Mouse (Mus musculus) left cerebral cortex, postnatal 10 days (tissue): ENCODE results near the gene Plcb2. TPM values are rescaled to one million over a fixed set of nuclear protein-coding genes. Genes with fewer than 3 reads are reported as not detected.

ENCODE experiments used
- DNase-seq, 2 experiments: peaks; one replicate each; pipeline ENCODE4 v3.0.0; 2021 to 2022; ENCODE audit warnings: low spot score in 2 of 2, mixed read lengths in 1 of 2; ENCODE audit errors: extremely low spot score in 1 of 2
- intact Hi-C: fragments of 180-260 bp; cut with DNase I; formaldehyde crosslinking; loops from one replicate; pipeline ENCODE4 v1.15.1; 2025
- total RNA-seq, 2 experiments: library from RNA; stranded (reverse); gene quantifications; 2 replicates each; pipeline ENCODE4 v1.2.3; 2021

The Plcb2 gene
- total RNA-seq, 2 experiments from 2014 or later: 2.2 to 3.3 TPM

GRCm38 (mm10) chr2:118700179-118701062, 27.8 kb downstream of the Plcb2 start:
- intact Hi-C loops: loop anchor here (5.0 kb wide), 2 partner anchors 47 to 182 kb away; partner anchors contain the start of gene Inafm2
- peak in 1 of 2 experiments; percentile 88 for DNase-seq

GRCm38 (mm10) chr2:118697955-118698354, 30.3 kb downstream of the Plcb2 start:
- DNase-seq: no peak
- intact Hi-C loops: loop anchor here (2.0 to 10.0 kb wide), 4 partner anchors 34 to 433 kb away; no protein-coding TSS in a partner anchor

- DNase-seq: no peak
- intact Hi-C loops: loop anchor here (2.0 to 10.0 kb wide), 4 partner anchors 35 to 433 kb away; no protein-coding TSS in a partner anchor
Measured at GRCm38 (mm10) chr2:118697311-118697877, 30.8 kb downstream of the Plcb2 start.

- peak in 1 of 2 experiments; percentile 54 for DNase-seq
- intact Hi-C loops: loop anchor here (2.0 to 10.0 kb wide), 4 partner anchors 36 to 432 kb away; no protein-coding TSS in a partner anchor
Measured at GRCm38 (mm10) chr2:118696451-118697308, 31.6 kb downstream of the Plcb2 start.

- peak; percentile 52 to 57 for DNase-seq
- intact Hi-C loops: loop anchor here (2.0 to 10.0 kb wide), 4 partner anchors 37 to 431 kb away; no protein-coding TSS in a partner anchor
Measured at GRCm38 (mm10) chr2:118695677-118696232, 32.5 kb downstream of the Plcb2 start.

GRCm38 (mm10) chr2:118693370-118693966, 34.8 kb downstream of the Plcb2 start:
- no peak for DNase-seq
- intact Hi-C loops: loop anchor here (10.0 kb wide), 2 partner anchors 209 to 429 kb away; no protein-coding TSS in a partner anchor

- intact Hi-C loops: loop anchor here (10.0 kb wide), 2 partner anchors 205 to 425 kb away; no protein-coding TSS in a partner anchor
- no peak for DNase-seq
Measured at GRCm38 (mm10) chr2:118689875-118690274, 38.4 kb downstream of the Plcb2 start.

GRCm38 (mm10) chr2:118687791-118688190, 40.4 kb downstream of the Plcb2 start:
- intact Hi-C loops: no loop called here
- no peak for DNase-seq

- no peak for DNase-seq
- intact Hi-C loops: no loop called here
Measured at GRCm38 (mm10) chr2:118686693-118687092, 41.5 kb downstream of the Plcb2 start.

- no peak for DNase-seq
- intact Hi-C loops: no loop called here
Measured at GRCm38 (mm10) chr2:118685088-118685487, 43.1 kb downstream of the Plcb2 start.

- intact Hi-C loops: no loop called here
- DNase-seq: no peak
Measured at GRCm38 (mm10) chr2:118682544-118683260, 45.5 kb downstream of the Plcb2 start.

- intact Hi-C loops: no loop called here
- no peak for DNase-seq
Measured at GRCm38 (mm10) chr2:118680926-118681325, 47.3 kb downstream of the Plcb2 start.

- DNase-seq: no peak
- intact Hi-C loops: no loop called here
Measured at GRCm38 (mm10) chr2:118679577-118679976, 48.7 kb downstream of the Plcb2 start.

GRCm38 (mm10) chr2:118677817-118678216, 50.4 kb downstream of the Plcb2 start:
- intact Hi-C loops: no loop called here
- DNase-seq: no peak

GRCm38 (mm10) chr2:118676839-118677741, 51.1 kb downstream of the Plcb2 start:
- intact Hi-C loops: no loop called here
- DNase-seq: peak in 1 of 2 experiments; percentile 65

- DNase-seq: no peak
- intact Hi-C loops: no loop called here
Measured at GRCm38 (mm10) chr2:118674500-118674899, 53.7 kb downstream of the Plcb2 start.
